Mouse (Mus musculus): ENCODE measurements at regions not wholly inside any gene's neighbourhood (a gene's known extent, or its start where the extent isn't known, plus 50 kb on each side); places are given as distances from the start of the nearest gene placed in this dataset.
"Not testable (repeated sequence)": the region's sequence is repeated elsewhere in the genome, so short reads cannot be mapped to it uniquely, and the experiment has no call there.

DNA sequence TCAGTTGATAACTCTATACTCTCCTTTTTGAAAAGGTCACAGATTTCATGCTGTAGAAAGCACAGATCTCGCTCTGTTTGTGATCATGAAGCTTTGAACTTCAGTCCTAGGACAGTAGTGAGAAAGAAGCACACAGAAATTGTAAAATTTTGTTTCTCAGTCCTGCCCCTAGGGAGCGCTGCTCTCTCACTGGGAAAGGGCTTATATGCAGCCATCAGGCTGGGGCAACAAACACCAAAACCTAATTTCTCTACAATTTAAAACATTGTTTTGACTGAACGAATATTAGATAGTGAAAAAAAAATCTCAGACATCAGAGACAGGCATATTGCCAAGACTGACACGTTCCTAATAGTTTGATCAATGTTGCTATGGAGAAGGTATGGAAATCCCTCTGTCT lies 527.0 kb downstream of the Dad1 start:
- not testable (repeated sequence) for H3K27ac ChIP-seq (ENCODE audit: low read depth, low read length); H3K4me2 ChIP-seq (ENCODE audit: low read depth, low read length, poor library complexity, severe bottlenecking); ATAC-seq (ENCODE audit: low FRiP score); H3K4me3 ChIP-seq (ENCODE audit: low read depth, low read length); H3K9me3 ChIP-seq (ENCODE audit: low read length); DNase-seq (ENCODE audit: low spot score); H3K4me1 ChIP-seq (ENCODE audit: insufficient read depth, low read length); H3K36me3 ChIP-seq (ENCODE audit: insufficient read depth, low read length); H3K9ac ChIP-seq (replicated peaks; ENCODE audit: low read length, poor library complexity, severe bottlenecking); H3K27me3 ChIP-seq (ENCODE audit: insufficient read depth, low read length)
- whole genome bisulfite sequencing, result 45% methylated on average over 2 of the region's 4 CpGs

GRCm38 (mm10) chr14:53723611-53724010 lies 530.3 kb downstream of the Dad1 start:
- H3K4me2 ChIP-seq (ENCODE audit: low read depth, low read length, poor library complexity, severe bottlenecking); H3K9ac ChIP-seq (replicated peaks; ENCODE audit: low read length, poor library complexity, severe bottlenecking); ATAC-seq (ENCODE audit: low FRiP score); H3K4me3 ChIP-seq (ENCODE audit: low read depth, low read length); H3K27ac ChIP-seq (ENCODE audit: low read depth, low read length); H3K36me3 ChIP-seq (ENCODE audit: insufficient read depth, low read length); DNase-seq (ENCODE audit: low spot score); H3K27me3 ChIP-seq (ENCODE audit: insufficient read depth, low read length); H3K9me3 ChIP-seq (ENCODE audit: low read length); H3K4me1 ChIP-seq (ENCODE audit: insufficient read depth, low read length): not testable (repeated sequence)

GRCm38 (mm10) chr14:53721901-53722300 lies 532.0 kb downstream of the Dad1 start:
- H3K27ac ChIP-seq (ENCODE audit: low read depth, low read length); DNase-seq (ENCODE audit: low spot score); H3K4me2 ChIP-seq (ENCODE audit: low read depth, low read length, poor library complexity, severe bottlenecking); H3K36me3 ChIP-seq (ENCODE audit: insufficient read depth, low read length); H3K27me3 ChIP-seq (ENCODE audit: insufficient read depth, low read length); ATAC-seq (ENCODE audit: low FRiP score); H3K9me3 ChIP-seq (ENCODE audit: low read length); H3K4me3 ChIP-seq (ENCODE audit: low read depth, low read length); H3K9ac ChIP-seq (replicated peaks; ENCODE audit: low read length, poor library complexity, severe bottlenecking); H3K4me1 ChIP-seq (ENCODE audit: insufficient read depth, low read length): not testable (repeated sequence)
- no CpG with 5 or more reads among the region's 2 CpGs for WGBS

DNA sequence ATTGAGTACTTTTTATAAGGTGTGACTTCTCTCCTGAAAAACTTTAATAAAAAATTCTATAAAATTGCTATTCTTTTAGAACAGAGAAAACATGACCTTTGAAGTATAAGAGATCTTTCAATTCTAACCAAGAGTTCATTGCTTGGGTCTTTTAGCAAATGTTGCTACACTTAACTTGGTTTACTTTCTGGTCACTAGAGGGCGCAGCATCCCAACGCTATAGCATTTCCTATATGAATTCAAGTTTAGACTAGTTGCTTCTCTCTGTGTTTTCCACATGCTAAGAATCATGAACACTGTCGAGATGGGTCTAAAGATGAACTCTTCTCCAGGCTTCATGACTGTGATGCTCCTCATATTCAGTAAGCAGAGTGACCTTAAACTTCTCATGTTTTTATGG lies 544.3 kb downstream of the Dad1 start:
- H3K4me1 ChIP-seq (ENCODE audit: insufficient read depth, low read length); H3K27me3 ChIP-seq (ENCODE audit: insufficient read depth, low read length); ATAC-seq (ENCODE audit: low FRiP score); H3K4me2 ChIP-seq (ENCODE audit: low read depth, low read length, poor library complexity, severe bottlenecking); H3K27ac ChIP-seq (ENCODE audit: low read depth, low read length); H3K9me3 ChIP-seq (ENCODE audit: low read length); H3K9ac ChIP-seq (replicated peaks; ENCODE audit: low read length, poor library complexity, severe bottlenecking); H3K36me3 ChIP-seq (ENCODE audit: insufficient read depth, low read length); H3K4me3 ChIP-seq (ENCODE audit: low read depth, low read length): not testable (repeated sequence)
- DNase-seq (ENCODE audit: low spot score), result peak; percentile 59
- 0% methylated on average over 3 of the region's 3 CpGs for WGBS
- TF ChIP-seq CTCF (IDR thresholded peaks at IDR 0.05), result peak; percentile 65

DNA sequence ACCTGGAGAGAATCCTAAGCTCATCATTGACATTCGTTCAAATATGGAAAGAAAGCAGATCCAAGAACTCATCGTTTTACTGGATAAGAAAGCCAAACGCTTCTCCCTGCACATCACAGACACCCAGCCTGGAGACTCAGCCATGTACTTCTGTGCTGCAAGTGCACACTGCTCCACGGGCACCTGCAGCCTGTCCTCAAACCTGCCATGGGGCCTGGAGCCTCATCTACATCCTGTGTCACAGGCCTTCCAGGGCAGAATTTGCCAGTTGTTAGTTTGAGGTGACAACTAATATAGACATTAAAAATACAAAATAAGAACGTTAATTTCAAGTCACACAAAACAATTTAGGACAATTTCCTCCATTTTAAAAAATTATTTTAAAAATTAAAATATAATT lies 549.6 kb downstream of the Dad1 start:
- H3K27ac ChIP-seq (ENCODE audit: low read depth, low read length); H3K4me3 ChIP-seq (ENCODE audit: low read depth, low read length); H3K36me3 ChIP-seq (ENCODE audit: insufficient read depth, low read length); H3K9me3 ChIP-seq (ENCODE audit: low read length); H3K9ac ChIP-seq (replicated peaks; ENCODE audit: low read length, poor library complexity, severe bottlenecking); ATAC-seq (ENCODE audit: low FRiP score); H3K4me2 ChIP-seq (ENCODE audit: low read depth, low read length, poor library complexity, severe bottlenecking); H3K4me1 ChIP-seq (ENCODE audit: insufficient read depth, low read length); H3K27me3 ChIP-seq (ENCODE audit: insufficient read depth, low read length); DNase-seq (ENCODE audit: low spot score): not testable (repeated sequence)
- 80% methylated on average over 5 of the region's 5 CpGs for WGBS

DNA sequence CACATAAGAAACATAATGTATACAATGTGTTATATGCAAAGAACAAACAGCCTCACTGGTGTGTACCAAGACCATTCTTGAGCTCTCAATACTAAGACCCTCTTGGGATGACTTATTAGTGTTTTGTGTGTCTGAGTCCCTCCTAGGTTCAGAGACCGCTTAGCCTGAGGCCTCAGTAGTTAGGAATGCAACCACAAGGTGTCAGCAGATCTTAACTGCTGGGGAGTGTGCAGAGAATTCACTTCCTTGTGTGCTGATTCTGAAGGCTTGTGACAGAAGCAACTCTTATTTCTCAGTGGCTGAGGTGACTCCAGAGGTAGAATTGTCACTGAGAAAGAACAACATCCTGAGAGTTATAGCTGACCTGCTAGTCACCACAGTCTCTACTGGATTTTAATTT lies 550.3 kb downstream of the Dad1 start:
- DNase-seq (ENCODE audit: low spot score), result peak; percentile 22
- not testable (repeated sequence) for H3K9ac ChIP-seq (replicated peaks; ENCODE audit: low read length, poor library complexity, severe bottlenecking); H3K36me3 ChIP-seq (ENCODE audit: insufficient read depth, low read length); H3K4me2 ChIP-seq (ENCODE audit: low read depth, low read length, poor library complexity, severe bottlenecking); H3K27me3 ChIP-seq (ENCODE audit: insufficient read depth, low read length); H3K4me3 ChIP-seq (ENCODE audit: low read depth, low read length); H3K9me3 ChIP-seq (ENCODE audit: low read length); H3K27ac ChIP-seq (ENCODE audit: low read depth, low read length); H3K4me1 ChIP-seq (ENCODE audit: insufficient read depth, low read length)
- whole genome bisulfite sequencing, result 26% methylated on average over 1 of the region's 1 CpGs
- ATAC-seq (ENCODE audit: low FRiP score), result 0 out of 2 replicates have a peak, but pooled peaks have one; percentile 69
- TF ChIP-seq CTCF (IDR thresholded peaks at IDR 0.05), result peak; percentile 65

GRCm38 (mm10) chr14:53684100-53684499 lies 569.8 kb downstream of the Dad1 start:
- 74% methylated on average over 4 of the region's 4 CpGs for WGBS
- not testable (repeated sequence) for ATAC-seq (ENCODE audit: low FRiP score)

GRCm38 (mm10) chr14:53683361-53684015 lies 570.4 kb downstream of the Dad1 start:
- H3K36me3 ChIP-seq (ENCODE audit: insufficient read depth, low read length); H3K4me2 ChIP-seq (ENCODE audit: low read depth, low read length, poor library complexity, severe bottlenecking); H3K9ac ChIP-seq (replicated peaks; ENCODE audit: low read length, poor library complexity, severe bottlenecking); H3K9me3 ChIP-seq (ENCODE audit: low read length); DNase-seq (ENCODE audit: low spot score); H3K4me1 ChIP-seq (ENCODE audit: insufficient read depth, low read length); H3K4me3 ChIP-seq (ENCODE audit: low read depth, low read length); ATAC-seq (ENCODE audit: low FRiP score); H3K27me3 ChIP-seq (ENCODE audit: insufficient read depth, low read length); H3K27ac ChIP-seq (ENCODE audit: low read depth, low read length): not testable (repeated sequence)
- WGBS, result 74% methylated on average over 9 of the region's 9 CpGs

More at GRCm38 (mm10) chr14:53684100-53684499, 569.8 kb downstream of the Dad1 start:
- not testable (repeated sequence) for H3K4me2 ChIP-seq (ENCODE audit: low read depth, low read length, poor library complexity, severe bottlenecking); H3K9me3 ChIP-seq (ENCODE audit: low read length); H3K9ac ChIP-seq (replicated peaks; ENCODE audit: low read length, poor library complexity, severe bottlenecking); H3K4me1 ChIP-seq (ENCODE audit: insufficient read depth, low read length); H3K27me3 ChIP-seq (ENCODE audit: insufficient read depth, low read length); H3K4me3 ChIP-seq (ENCODE audit: low read depth, low read length); DNase-seq (ENCODE audit: low spot score); H3K27ac ChIP-seq (ENCODE audit: low read depth, low read length); H3K36me3 ChIP-seq (ENCODE audit: insufficient read depth, low read length)

Data from midbrain, postnatal 0 days (tissue).